13 mouse cellular contexts compared by ENCODE assay signal in the genomic region with DNA sequence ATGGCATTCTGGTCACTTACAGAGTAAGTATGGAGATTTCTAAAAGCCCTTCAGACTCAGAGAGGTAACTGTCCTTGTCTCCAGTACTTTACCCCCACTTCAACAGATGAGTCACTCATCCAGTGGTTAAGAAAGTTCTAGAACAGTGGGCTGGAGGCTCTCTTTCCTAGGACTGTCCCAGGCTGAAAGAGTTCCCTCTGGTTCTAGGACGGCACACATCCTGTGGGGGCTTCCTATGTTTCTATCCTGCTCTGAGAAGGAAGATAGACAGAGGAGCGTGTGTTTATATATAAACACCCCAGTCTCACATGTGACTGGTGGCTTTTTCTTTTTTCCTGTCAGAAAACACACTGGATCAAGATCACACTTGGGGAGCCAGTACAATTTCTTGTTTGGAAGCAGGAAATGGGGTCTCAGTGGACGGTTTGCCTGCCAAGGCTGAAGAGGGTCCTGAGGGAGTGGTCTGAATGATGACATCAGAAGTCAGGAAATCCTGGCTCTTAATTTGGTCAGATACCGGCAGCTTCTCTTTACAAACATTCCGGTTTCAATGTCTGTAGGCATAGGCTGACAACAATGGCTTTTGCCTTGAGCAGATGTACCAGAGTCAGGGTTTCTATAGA. TPM values are rescaled to one million over a fixed set of nuclear protein-coding genes. Genes with fewer than 3 reads are reported as not detected.
DNase-seq lines count a peak whose midpoint lies in the region; ATAC-seq lines count a peak whose summit lies in the region.
"Had no signal": no experiment of that assay in that cellular context is flagged by ENCODE, and none has a peak within 500 bp of the region (broad histone marks: within the 10 kb centered on the region; RNA-seq: fewer than 3 reads in every experiment).

No protein-coding gene starts in this region.

- no peak for DNase-seq in kidney, postnatal 14 days
- DNase-seq in layer of hippocampus, postnatal 14 days (ENCODE audit: low spot score in 2 of 2): no peak
- DNase-seq in adrenal gland, postnatal 14 days: no peak
- DNase-seq: cerebellum, adult 8-10 months; kidney, postnatal 10 days; thymus, postnatal 4 days had no signal

- ATAC-seq in kidney, embryonic 15.5 days (replicated peaks; ENCODE audit: low FRiP score): peak; percentile 46; the same call in 1 of the 2 replicates
- ATAC-seq in granulocyte monocyte progenitor cell, adult 5-6 weeks (replicated peaks; ENCODE audit: poor library complexity, severe bottlenecking): peak; percentile 73
- no peak for ATAC-seq in limb, embryonic 15.5 days (ENCODE audit: insufficient number of reproducible peaks, low FRiP score, low TSS enrichment, low read depth)

- 51% methylated on average over 5 of the region's 5 CpGs for WGBS in kidney, embryonic 15.5 days
- WGBS in limb, embryonic 15.5 days: 66% methylated on average over 5 of the region's 5 CpGs

- H3K9me3 ChIP-seq in kidney, embryonic 15.5 days (replicated peaks): no peaks in the 10 kb centered on the region
- no peaks in the 10 kb centered on the region for H3K9me3 ChIP-seq in limb, embryonic 15.5 days
- H3K9me3 ChIP-seq: hindbrain, embryonic 12.5 days had no signal

- H3K27ac ChIP-seq in kidney, embryonic 15.5 days: peak overlapping the region; percentile 68
- peak overlapping the region; percentile 67 for H3K27ac ChIP-seq in brown adipose tissue, adult 24 weeks (replicated peaks; ENCODE audit: low read depth, low read length)
- H3K27ac ChIP-seq in limb, embryonic 15.5 days: peak overlapping the region; percentile 17; the same call in 1 of the 2 replicates
- H3K27ac ChIP-seq: hindbrain, embryonic 12.5 days had no signal

- H3K4me3 ChIP-seq in kidney, embryonic 15.5 days (replicated peaks): no peak overlapping the region
- no peak overlapping the region for H3K4me3 ChIP-seq in brown adipose tissue, adult 24 weeks (ENCODE audit: insufficient read depth, low read depth, low read length)
- H3K4me3 ChIP-seq in limb, embryonic 15.5 days: no peak overlapping the region
- H3K4me3 ChIP-seq: erythroblast, embryonic 14.5 days; hindbrain, embryonic 12.5 days had no signal

- H3K4me2 ChIP-seq in kidney, embryonic 15.5 days: no peak overlapping the region
- no peak overlapping the region for H3K4me2 ChIP-seq in limb, embryonic 15.5 days
- H3K4me2 ChIP-seq: hindbrain, embryonic 12.5 days; midbrain, embryonic 11.5 days had no signal

- peaks cover 5% of the 10 kb centered on the region; the same call in 1 of the 2 replicates for H3K27me3 ChIP-seq in kidney, embryonic 15.5 days
- H3K27me3 ChIP-seq in limb, embryonic 15.5 days: no peaks in the 10 kb centered on the region
- H3K27me3 ChIP-seq: hindbrain, embryonic 12.5 days had no signal

- H3K36me3 ChIP-seq in kidney, embryonic 15.5 days: no peaks in the 10 kb centered on the region
- no peaks in the 10 kb centered on the region for H3K36me3 ChIP-seq in limb, embryonic 15.5 days
- H3K36me3 ChIP-seq: hindbrain, embryonic 12.5 days had no signal

- H3K4me1 ChIP-seq in kidney, embryonic 15.5 days: peaks cover 18% of the 10 kb centered on the region
- peaks cover 6% of the 10 kb centered on the region; the same call in 1 of the 2 replicates for H3K4me1 ChIP-seq in brown adipose tissue, adult 24 weeks (ENCODE audit: control insufficient read depth, insufficient read depth, insufficient read length, low read length)
- H3K4me1 ChIP-seq in limb, embryonic 15.5 days: peaks cover 6% of the 10 kb centered on the region; the same call in 1 of the 2 replicates

- no peak overlapping the region for H3K9ac ChIP-seq in kidney, embryonic 15.5 days
- no peak overlapping the region for H3K9ac ChIP-seq in limb, embryonic 15.5 days
- H3K9ac ChIP-seq: hindbrain, embryonic 12.5 days had no signal

RNA-seq across cellular contexts. Expression of a gene that starts 34.0 kb away (rescaled TPM):
- polyA plus RNA-seq in kidney, embryonic 15.5 days (2015; fragmentation: Nextera tagmentation; extraction: Ambion mirVana): 69.9 and 74.6 TPM in 2 replicates
- 14.9 and 28.2 TPM in 2 replicates for polyA plus RNA-seq in brown adipose tissue, adult 24 weeks (2012; ENCODE audit: insufficient read depth, insufficient read length, missing spikeins)
- 32.9 and 48.6 TPM in 2 replicates for total RNA-seq in granulocyte monocyte progenitor cell, adult 5-6 weeks (2014; fragmentation: Nextera tagmentation)
- 46.9 and 59.7 TPM in 2 replicates for total RNA-seq in granulocyte monocyte progenitor cell, adult 5-6 weeks (2017)
- polyA plus RNA-seq in limb, embryonic 15.5 days (2015; fragmentation: Nextera tagmentation; extraction: Ambion mirVana): 38.5 and 47.2 TPM in 2 replicates
- 10 to 100 TPM; 38.9 to 39.4 TPM for total RNA-seq in layer of hippocampus, postnatal 14 days (2021)
- total RNA-seq in adrenal gland, postnatal 14 days (2021): 172 and 173 TPM in 2 replicates

Comparison
In these comparisons a context has a peak if more than half of its experiments do, and no peak if none do; other contexts are left out.
1. H3K27ac ChIP-seq: peak in every context shown above with its lines; median percentile 68 in kidney, embryonic 15.5 days; 67 in brown adipose tissue, adult 24 weeks; 17 in limb, embryonic 15.5 days.